Mouse (Mus musculus): Measurements from ENCODE around the gene Cd209g.
"Not testable (repeated sequence)": the region's sequence is repeated elsewhere in the genome, so short reads cannot be mapped to it uniquely, and the experiment has no call there.

The Cd209g gene

DNA sequence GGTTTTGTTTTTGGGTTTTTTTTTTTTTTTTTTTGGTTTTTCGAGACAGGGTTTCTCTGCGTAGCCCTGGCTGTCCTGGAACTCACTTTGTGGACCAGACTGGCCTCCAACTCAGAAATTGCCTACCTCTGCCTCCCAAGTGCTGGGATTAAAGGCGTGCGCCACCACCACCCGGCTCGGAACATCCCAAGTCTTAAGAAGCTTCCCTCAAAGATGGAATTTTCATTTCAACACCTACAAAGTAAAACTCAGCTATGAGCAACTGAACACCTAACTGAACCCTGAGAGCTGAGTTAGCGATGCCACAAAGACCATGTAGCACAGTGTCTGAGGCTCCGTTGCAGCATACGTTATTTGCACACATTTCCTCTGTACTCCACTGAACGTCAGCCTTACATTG is at the start of gene Cd209g:
Cd209g (plus strand) TSS at position 301 of the 400 bp plus-strand sequence.
- no peak for DNase-seq

DNA sequence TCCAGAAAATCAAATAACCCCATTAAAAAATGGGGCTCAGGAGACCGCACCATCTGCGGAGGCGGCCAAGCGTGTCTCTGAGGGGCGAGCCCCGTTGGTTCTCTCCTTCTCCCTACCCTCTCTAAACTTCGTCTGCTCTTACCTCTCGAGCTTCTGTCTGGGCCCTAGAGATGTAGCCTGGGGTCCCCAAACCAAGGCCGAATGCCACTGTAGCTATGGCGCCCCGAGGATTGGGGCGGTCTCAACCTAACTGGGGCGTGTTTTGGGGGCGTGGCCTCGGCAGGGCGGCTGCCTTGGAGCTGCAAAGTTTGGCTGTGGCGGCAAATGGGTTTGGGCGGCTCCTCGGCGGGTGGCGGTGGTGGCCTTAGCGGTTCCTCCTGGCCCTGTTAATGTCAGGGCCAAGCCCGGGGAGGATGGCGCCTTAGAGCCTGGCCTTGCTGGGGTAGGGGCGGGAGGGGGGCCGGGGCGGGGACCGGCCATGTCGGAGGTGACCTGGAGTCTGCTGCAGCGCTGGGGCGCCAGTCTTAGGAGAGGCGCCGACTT is 46.6 kb upstream of the Cd209g start:
- not testable (repeated sequence) for DNase-seq

DNA sequence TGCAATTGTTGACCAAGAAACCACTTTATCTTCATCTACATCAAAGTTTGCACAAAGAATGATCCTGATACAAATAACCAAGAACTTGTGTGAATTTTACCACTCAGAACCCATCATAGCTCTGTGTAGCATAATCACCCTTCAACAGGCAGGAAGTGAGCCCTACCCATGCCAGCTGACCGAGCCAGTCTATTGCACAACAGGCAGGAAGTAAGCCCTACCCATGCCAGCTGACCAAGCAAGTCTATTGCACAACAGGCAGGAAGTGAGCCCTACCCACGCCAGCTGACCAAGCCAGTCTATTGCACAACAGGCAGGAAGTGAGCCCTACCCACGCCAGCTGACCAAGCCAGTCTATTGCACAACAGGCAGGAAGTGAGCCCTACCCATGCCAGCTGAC is 45.4 kb upstream of the Cd209g start:
- DNase-seq, result not testable (repeated sequence)

DNA sequence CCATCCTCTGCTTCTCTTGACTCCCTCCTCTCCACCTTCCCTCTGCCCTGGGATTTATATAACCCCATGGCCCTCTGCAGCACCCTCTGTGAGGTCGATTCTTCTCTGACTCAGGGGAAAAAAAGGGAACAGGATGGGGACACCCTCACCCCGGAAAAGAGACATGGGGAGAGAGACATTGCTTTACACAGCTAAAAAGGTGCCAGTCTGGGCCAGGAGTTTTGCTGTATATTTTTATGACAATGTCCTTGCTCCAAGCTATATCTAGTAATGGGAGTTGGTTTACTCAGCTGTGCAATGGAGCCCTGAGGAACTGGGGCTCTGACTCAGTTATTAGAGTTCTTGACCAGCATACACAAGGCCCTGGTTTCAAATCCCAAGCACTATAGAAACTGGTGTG is 28.2 kb upstream of the Cd209g start, which contains the start of gene Cd209f:
Cd209f (minus strand) TSS at position 101 of the 400 bp plus-strand sequence.
- DNase-seq, result not testable (repeated sequence)

DNA sequence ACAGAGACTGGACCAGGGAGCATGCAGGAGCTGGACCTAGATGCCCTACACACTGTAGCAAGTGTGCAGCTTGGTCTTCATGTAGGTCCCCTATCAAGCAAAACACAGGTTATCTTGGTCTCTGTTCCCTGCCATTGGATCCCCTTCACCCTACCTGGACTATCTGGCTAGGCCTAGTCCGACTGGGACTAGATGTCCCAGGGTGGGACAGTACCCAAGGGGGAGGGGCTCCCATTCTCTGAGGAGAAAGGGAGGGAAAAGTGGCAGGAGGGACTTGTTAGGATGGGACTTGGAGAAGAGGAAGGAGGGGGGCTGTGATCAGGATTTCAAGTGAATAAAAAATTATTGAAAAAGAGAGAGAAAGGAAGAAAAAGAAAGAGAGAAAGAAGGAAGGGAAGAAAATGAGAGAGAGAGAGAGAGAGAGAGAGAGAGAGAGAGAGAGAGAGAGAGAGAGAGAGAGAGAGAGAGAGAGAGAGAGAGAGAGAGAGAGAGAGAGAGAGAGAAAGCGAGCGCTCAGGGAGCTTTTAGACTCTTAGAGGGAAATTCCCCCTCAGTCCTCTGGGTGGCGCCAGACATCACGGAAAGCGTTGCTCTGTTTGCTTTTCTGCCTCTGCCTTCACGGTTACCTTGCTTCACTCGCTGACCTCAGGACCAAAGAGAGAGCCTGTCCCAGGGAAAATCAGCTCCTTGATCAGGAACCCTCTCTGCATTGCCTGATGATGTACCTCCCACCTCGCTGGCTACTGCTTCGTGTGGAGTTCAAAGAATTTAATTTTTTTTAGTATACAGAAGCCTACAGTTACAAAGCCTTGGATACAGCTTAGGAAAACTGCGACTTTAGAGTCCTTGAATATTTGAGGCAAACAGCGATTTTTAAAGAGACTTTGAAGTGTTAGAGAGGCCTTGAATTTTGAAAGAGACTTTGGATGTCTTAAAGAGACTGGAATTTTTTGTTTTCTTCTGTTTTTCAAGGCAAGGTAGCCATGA is 6.1 kb downstream of the Cd209g start:
- peak; percentile 31 to 42 for DNase-seq

DNA sequence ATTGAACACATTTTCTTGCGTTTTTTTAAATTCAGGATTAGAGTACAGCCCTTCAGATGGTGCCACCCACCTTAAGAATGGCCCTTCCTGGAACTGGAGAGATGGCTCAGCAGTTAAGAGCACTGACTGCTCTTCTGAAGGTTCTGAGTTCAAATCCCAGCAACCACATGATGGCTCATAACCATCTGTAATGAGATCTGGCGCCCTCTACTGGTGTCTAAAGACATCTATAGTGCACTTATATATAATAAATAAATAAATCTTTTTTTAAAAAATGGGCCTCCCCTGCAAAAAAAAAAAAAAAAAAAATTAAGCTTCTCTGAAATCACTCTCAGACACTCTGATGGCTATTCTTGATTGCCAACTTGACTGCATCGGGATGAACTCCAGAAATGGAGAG is 7.8 kb downstream of the Cd209g start:
- no peak for DNase-seq

DNA sequence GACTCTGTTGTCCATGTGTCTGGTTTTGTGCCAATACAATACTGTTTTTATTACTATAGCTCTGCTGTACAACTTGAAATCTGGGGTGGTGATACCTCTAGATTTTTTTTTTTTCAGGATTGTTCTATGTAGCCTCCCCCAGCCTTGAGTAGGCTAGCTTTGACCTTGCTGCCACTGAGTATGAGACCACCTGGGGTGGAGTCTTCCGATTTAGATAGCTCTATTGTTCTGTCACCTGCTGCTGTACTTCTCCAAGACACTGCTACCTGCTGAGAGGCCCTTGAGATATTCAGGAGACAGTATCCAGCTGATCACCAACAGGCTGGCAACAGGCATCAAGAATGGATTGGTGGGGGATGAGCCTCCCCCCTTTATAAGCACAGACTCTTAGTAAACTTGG is 13.4 kb downstream of the Cd209g start:
- DNase-seq, result no peak

DNA sequence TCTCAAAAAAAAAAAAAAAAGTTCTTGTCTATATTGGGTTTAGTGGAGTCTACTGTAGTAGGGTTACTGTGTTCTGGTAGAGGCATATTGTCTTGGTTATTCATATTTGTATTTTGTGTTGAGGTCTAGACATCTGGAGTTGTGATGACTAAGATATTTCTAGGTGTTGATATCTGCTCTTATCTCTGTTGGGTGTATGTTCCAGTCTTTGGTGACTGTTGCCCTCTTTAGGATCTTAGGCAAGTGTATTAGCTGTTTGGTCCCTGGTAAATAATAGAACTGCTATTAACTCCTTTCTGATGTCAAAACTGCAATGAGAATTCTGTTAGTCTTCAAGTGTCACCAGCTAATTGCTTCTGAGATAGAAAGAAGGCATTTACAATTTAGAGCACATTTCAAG is 21.0 kb downstream of the Cd209g start:
- no peak for DNase-seq

DNA sequence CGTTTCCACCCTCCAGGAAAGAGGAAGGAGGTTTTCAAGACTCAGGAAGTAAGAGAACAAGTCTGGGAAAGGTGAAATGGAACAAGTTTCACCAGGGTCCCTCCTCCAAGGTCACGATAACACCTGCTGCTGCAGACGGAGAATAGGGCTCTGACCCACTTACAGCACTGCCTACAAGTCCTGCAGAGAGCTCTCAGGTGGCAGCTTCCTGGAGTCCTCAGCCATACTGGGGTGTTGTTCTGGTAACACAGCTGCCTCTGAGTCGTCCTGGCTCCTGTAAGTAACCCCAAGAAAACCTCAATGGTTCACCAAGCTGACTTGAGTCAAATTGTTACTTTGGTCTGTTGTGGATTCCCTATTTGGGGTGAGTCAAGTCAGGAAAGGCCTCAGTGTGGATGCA is 28.9 kb downstream of the Cd209g start:
- DNase-seq, result peak; percentile 32 to 65

DNA sequence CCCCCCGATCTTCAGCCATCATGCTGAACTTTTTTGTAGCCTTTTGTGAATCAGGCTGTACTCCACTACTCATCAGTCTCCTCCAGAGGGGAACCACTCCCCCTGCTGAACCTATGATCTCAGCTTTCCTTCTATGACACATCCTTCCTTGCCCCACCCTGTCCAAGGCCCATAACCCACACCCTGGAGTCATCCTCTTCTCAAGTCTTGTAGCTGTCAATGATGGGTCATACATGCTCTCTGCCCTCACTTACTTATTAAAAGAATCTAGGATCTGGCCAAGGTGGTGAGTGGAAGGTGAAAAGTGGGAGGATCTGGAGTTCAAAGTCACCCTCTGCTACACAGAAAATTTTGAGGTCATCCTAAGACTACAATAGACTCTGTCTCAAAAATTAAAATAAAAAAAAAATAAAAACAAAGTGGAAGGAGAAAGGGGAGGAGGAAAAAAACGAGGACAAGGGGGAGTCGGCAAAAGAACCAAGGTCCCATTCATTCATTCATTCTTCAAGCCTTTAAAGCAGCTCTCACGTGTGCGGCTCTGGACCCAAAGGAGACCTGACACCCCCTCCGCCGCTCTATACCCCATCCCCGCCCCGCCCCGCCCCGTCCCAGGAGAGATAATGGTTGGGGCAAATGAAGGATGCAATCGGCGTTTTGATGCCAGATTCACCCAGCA is 31.4 kb downstream of the Cd209g start:
- DNase-seq, result no peak

DNA sequence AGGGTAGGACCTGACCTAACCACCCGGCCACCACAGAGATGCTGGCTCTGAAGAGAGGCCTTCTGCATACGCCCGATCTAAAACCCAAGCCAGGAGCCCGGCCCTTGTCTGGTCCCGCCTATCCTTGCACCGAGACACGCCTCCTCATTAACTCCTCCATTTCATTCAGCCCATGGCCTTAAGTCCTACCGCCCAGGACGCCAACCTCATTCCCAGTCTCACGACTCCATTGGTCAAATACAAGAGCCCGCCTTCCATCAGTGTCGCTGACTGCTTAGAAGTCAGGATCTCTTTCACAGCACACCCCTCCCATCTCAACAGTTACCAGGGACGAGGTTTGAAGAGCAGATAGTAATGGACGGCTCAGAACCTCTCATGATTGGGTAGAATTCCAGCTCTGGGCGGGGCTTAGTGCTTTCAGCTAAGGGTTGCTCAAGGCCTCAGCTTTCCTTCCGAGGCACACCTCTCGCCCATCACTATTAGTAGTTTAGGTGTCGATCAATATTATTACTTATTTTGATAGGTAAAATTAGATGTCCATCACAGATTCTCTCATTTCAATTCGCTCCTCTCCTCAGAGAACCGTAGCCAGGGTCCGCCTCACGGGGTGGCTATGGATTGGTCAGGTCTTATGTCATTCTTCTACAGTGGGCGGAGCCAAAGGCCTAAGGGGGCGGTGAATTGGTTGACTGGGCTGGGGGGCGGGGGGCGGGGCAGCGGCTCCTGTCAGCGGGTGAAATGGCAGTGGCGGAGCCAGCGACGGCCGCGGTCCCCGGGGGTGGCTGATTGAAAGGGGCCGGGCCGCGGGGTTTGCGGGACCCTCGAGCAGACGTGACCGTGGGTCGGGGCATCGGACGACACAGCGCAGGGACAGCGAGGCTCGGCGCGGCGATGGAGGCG is 32.2 kb downstream of the Cd209g start, which contains the start of gene Evi5l:
Evi5l (plus strand) TSS at position 716 of the 900 bp plus-strand sequence.
- peak; percentile 93 to 98 for DNase-seq

DNA sequence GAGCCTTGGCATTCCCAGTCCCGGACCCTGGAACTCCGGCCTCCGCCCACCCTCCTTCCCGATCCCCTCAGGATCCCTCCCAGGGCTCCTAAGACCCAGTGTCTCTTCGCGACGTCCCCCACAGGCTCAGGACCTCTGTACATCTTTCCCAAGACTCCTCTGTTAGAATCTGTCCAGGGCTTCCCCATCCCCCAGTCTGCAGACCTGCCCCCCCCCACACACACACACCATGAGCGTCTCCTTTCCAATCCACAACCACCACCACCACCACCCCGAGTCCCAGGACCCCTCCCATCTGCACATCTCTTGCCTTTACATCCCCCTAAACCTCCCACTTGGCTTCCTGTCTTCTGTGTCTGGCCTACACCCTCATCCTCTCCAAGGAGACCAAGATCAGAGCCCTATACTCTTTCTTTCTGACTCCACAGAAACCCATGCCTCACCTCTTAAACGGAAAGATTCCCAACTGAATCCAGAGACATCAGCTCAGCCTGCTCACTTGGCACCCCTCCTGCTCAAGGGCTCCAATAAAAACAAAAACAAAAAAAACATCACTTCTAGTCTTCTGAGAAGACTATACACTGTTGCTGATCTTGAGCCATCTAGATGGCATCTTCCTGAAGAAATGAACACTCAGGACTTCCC is 33.1 kb downstream of the Cd209g start:
- DNase-seq, result no peak

DNA sequence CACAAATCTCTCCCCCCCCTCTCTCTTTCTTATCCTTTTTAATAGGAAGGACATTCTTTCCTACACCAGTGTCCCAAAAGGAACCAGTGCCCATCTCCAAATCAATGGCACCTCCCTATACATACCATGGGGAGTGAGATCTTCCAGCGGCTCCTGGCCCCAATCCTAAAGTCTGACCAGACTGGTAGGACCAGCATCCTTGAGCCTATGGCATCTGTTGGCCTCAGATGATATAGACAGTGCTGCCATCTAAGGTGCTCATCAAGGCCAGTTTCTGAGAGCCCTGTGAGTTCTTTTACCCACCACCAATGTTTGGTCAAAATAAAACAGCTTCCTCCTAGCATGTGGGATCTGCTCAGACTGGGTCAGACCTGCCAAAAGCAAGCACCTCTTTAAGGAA is 34.0 kb downstream of the Cd209g start:
- no peak for DNase-seq

DNA sequence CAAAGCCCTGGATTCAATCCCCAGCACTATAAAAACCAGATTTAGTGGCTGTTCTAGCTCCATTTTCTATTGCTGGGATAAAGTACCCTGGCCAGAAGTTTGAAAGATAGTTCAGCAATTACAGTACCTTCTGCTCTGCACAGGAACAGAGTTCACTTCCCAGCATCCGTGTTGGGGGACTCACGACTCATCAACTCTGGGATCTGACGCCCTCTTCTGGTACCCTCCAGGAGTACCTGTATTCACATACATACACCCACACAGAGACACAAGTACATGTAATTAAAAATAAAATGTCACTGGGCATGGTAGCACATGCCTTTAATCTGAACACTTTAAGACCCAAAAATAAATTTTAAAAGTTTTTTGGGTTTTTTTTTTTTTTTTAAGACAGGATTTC is 38.6 kb downstream of the Cd209g start:
- no peak for DNase-seq

DNA sequence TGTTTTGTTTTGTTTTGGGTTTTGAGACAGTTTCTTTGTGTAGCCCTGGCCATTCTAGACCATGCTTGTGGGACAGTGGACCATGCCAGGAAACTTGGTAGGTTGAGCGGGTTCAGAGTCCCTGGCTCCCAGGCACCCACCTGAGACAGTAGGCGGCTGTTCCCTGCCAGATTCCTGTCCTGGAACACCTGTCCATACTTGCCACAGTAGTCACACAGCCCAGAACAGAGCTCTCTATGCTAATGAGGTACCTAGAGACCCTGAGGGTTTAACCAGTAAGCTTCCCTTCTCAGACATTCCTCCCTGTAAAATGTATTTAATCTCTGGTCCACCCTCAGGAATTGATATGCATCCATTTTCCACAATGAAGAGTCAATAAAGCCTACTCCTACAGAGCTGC is 40.1 kb downstream of the Cd209g start:
- no peak for DNase-seq

DNA sequence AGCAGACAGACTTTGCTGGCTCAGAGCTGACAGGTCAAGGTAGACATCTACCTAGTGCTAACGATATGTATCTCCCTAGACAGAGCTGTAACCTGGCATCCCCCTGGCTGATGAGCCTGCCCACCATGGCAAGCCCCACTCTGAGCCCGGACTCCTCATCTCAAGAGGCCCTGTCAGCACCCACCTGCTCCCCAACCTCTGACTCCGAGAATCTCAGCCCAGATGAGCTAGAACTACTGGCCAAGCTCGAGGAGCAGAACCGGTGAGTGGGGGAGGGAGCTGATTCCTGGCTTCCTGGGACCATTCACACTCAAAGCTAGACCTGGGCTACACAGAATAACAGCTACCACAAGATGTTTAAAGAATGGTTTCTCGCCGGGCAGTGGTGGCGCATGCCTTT is 49.5 kb downstream of the Cd209g start:
- no peak for DNase-seq

DNA sequence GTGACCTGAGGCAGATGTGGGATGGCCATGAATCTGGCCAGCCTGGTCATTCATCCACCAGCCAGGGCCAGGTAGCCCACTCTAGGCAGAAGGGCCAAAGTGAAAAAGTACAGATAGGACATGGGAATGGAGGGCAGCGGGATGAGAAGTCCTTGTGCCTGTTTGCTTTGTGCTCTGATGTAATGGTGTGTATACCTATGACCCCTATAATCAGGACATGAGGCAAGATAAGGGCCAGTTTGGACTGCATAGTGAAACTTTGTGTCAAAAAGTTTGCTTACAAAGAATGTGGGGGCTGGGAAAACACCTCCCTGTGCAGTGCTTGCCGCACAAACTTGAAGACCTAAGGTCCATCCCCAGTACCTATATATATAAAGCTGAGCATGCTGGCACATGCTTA is 52.3 kb downstream of the Cd209g start:
- DNase-seq, result no peak
